Mouse (Mus musculus): ENCODE results near the gene Tfap2b. TPM values are rescaled to one million over a fixed set of nuclear protein-coding genes. Genes with fewer than 3 reads are reported as not detected.

Tfap2b gene
- polyA plus RNA-seq (2021; fragmentation: Nextera tagmentation), result not detected in 2 replicates
- long read RNA-seq, experiment 1, result 0 reads
- long read RNA-seq, experiment 2, full-length matches to known transcripts, result 6 of 11 reads
- long read RNA-seq, experiment 2, partial matches to known transcripts, result 2 of 11 reads
- long read RNA-seq, experiment 2, other reads (novel, unspliced or antisense), result 3 of 11 reads

GRCm38 (mm10) chr1:19208641-19209358 lies at the start of gene Tfap2b:
Tfap2b (plus strand) TSS chr1:19208914.

Other genes starting within 250 kb of the Tfap2b start
- 0.20 and 0.40 TPM in 2 replicates for gene Tfap2d, start 105.9 kb upstream of the Tfap2b start, polyA plus RNA-seq (2021; fragmentation: Nextera tagmentation)

Data from layer of hippocampus, adult 6 months (tissue).